In genomic region chr12:87861740-87862692, GRCm38 (mm10) we compare ENCODE assay signal across 23 mouse cellular contexts. TPM values are rescaled to one million over a fixed set of nuclear protein-coding genes. Genes with fewer than 3 reads are reported as not detected.
A peak's percentile ranks its signal among the peaks of the same experiment; 100 is the strongest.
DNase-seq lines count a peak whose midpoint lies in the region; ATAC-seq and TF ChIP-seq lines count a peak whose summit lies in the region.
"Not testable (repeated sequence)": the region's sequence is repeated elsewhere in the genome, so short reads cannot be mapped to it uniquely, and the experiment has no call there.
"Had no signal": no experiment of that assay in that cellular context is flagged by ENCODE, and none has a peak within 500 bp of the region (broad histone marks: within the 10 kb centered on the region; RNA-seq: fewer than 3 reads in every experiment).

No protein-coding gene starts in this region.

- H3K27me3 ChIP-seq in G1E (ENCODE audit: insufficient read depth, low read length); embryonic facial prominence, embryonic 13.5 days; hindbrain, postnatal 0 days (ENCODE audit: insufficient read depth, low read length); limb, embryonic 11.5 days (ENCODE audit: control insufficient read depth, insufficient read depth, low read length); lung, postnatal 0 days (replicated peaks; ENCODE audit: insufficient read depth, low read length); neural tube, embryonic 12.5 days (replicated peaks): not testable (repeated sequence)

- H3K9me3 ChIP-seq in G1E (replicated peaks); embryonic facial prominence, embryonic 13.5 days; hindbrain, postnatal 0 days (ENCODE audit: low read length); limb, embryonic 11.5 days (ENCODE audit: control insufficient read depth, low read length); lung, postnatal 0 days (ENCODE audit: low read length): not testable (repeated sequence)
- H3K9me3 ChIP-seq in neural tube, embryonic 12.5 days, result peaks cover 15% of the 10 kb centered on the region

- not testable (repeated sequence) for H3K4me2 ChIP-seq in embryonic facial prominence, embryonic 13.5 days; hindbrain, postnatal 0 days (ENCODE audit: low read depth, low read length); limb, embryonic 11.5 days (ENCODE audit: low read depth, severe bottlenecking); lung, postnatal 0 days (replicated peaks; ENCODE audit: low read depth, low read length); neural tube, embryonic 12.5 days (replicated peaks)

- H3K27ac ChIP-seq in embryonic facial prominence, embryonic 13.5 days; hindbrain, postnatal 0 days; limb, embryonic 11.5 days (replicated peaks; ENCODE audit: low read depth, low read length); lung, postnatal 0 days (ENCODE audit: low read length); neural tube, embryonic 12.5 days: not testable (repeated sequence)

- 83% methylated on average over 23 of the region's 23 CpGs for WGBS in embryonic facial prominence, embryonic 13.5 days
- 85% methylated on average over 23 of the region's 23 CpGs for WGBS in hindbrain, postnatal 0 days
- 86% methylated on average over 23 of the region's 23 CpGs for WGBS in limb, embryonic 11.5 days
- 77% methylated on average over 23 of the region's 23 CpGs for WGBS in lung, postnatal 0 days
- 87% methylated on average over 23 of the region's 23 CpGs for WGBS in neural tube, embryonic 12.5 days

- TF ChIP-seq EP300 in lung, postnatal 0 days (IDR thresholded peaks at IDR 0.05), result not testable (repeated sequence)

- not testable (repeated sequence) for ATAC-seq in G1E (ENCODE audit: extremely low read depth, insufficient number of reproducible peaks, low FRiP score, poor library complexity, severe bottlenecking)
- peak; percentile 11; the same call in 1 of the 2 replicates for ATAC-seq in embryonic facial prominence, embryonic 13.5 days (ENCODE audit: insufficient number of reproducible peaks, insufficient read depth, low FRiP score, low TSS enrichment, low read depth)
- peak; percentile 16; the same call in 1 of the 2 replicates for ATAC-seq in hindbrain, postnatal 0 days
- ATAC-seq in limb, embryonic 11.5 days (ENCODE audit: insufficient number of reproducible peaks, low FRiP score, low TSS enrichment, low read depth), result peak; percentile 10; the same call in 1 of the 2 replicates
- ATAC-seq in lung, postnatal 0 days, result 0 out of 2 replicates have a peak, but pooled peaks have one; percentile 13
- peak; percentile 29; the same call in 1 of the 2 replicates for ATAC-seq in neural tube, embryonic 12.5 days (ENCODE audit: low FRiP score, low read depth)

- H3K4me3 ChIP-seq in G1E (ENCODE audit: low read depth, low read length); embryonic facial prominence, embryonic 13.5 days; hindbrain, postnatal 0 days (ENCODE audit: low read length); limb, embryonic 11.5 days (ENCODE audit: low read depth, low read length); lung, postnatal 0 days (ENCODE audit: low read depth, low read length); neural tube, embryonic 12.5 days: not testable (repeated sequence)

- H3K9ac ChIP-seq in embryonic facial prominence, embryonic 13.5 days; hindbrain, postnatal 0 days (replicated peaks; ENCODE audit: low read length); limb, embryonic 11.5 days (ENCODE audit: low read length); lung, postnatal 0 days (replicated peaks; ENCODE audit: low read depth); neural tube, embryonic 12.5 days: not testable (repeated sequence)

- not testable (repeated sequence) for H3K36me3 ChIP-seq in G1E (replicated peaks); embryonic facial prominence, embryonic 13.5 days; hindbrain, postnatal 0 days (ENCODE audit: insufficient read depth, low read length); limb, embryonic 11.5 days (ENCODE audit: control insufficient read depth, insufficient read depth, low read length); lung, postnatal 0 days (ENCODE audit: insufficient read depth, low read length); neural tube, embryonic 12.5 days

- H3K4me1 ChIP-seq in G1E (ENCODE audit: insufficient read depth, low read depth, low read length), result peaks cover 33% of the 10 kb centered on the region
- H3K4me1 ChIP-seq in embryonic facial prominence, embryonic 13.5 days; hindbrain, postnatal 0 days (ENCODE audit: insufficient read depth, low read length); limb, embryonic 11.5 days (ENCODE audit: control insufficient read depth, insufficient read depth, low read length); lung, postnatal 0 days (ENCODE audit: insufficient read depth, low read depth, low read length); neural tube, embryonic 12.5 days: not testable (repeated sequence)

- TF ChIP-seq CTCF in G1E (IDR thresholded peaks at IDR 0.05; ENCODE audit: low read depth, low read length); hindbrain, postnatal 0 days (IDR thresholded peaks at IDR 0.05; ENCODE audit: low read depth); lung, postnatal 0 days (IDR thresholded peaks at IDR 0.05): not testable (repeated sequence)

- DNase-seq in G1E (ENCODE audit: low spot score), result peak; percentile 12
- DNase-seq in heart, adult 11 months, result peak; percentile 91
- DNase-seq in hindbrain, postnatal 0 days (ENCODE audit: low spot score); limb, embryonic 11.5 days (ENCODE audit: low spot score); lung, postnatal 0 days (ENCODE audit: low spot score): not testable (repeated sequence)
- peak; percentile 53 for DNase-seq in testis, postnatal 10 days (ENCODE audit: low spot score)

RNA-seq across cellular contexts. Expression of gene Gm2016, which starts 11.9 kb away (rescaled TPM):
- total RNA-seq in G1E (2014; fragmentation: Nextera tagmentation) (5.1 and 6.4 TPM in 2 replicates), G1E (2017) (0.27 and 0.35 TPM in 2 replicates)
- polyA plus RNA-seq in G1E (2012), result 0.20 and 0.28 TPM in 2 replicates
- polyA plus RNA-seq in embryonic facial prominence, embryonic 13.5 days (2015; fragmentation: Nextera tagmentation; extraction: Ambion mirVana), result not detected in 2 replicates
- not detected in 2 replicates for total RNA-seq in hindbrain, postnatal 0 days (2014; rRNA removed)
- polyA plus RNA-seq in hindbrain, postnatal 0 days (2015; fragmentation: Nextera tagmentation; extraction: Ambion mirVana), result not detected in 2 replicates
- polyA plus RNA-seq in limb, embryonic 11.5 days (2014; fragmentation: Nextera tagmentation; extraction: Ambion mirVana), result not detected in 2 replicates
- polyA plus RNA-seq in lung, postnatal 0 days (2015; fragmentation: Nextera tagmentation; extraction: Ambion mirVana), result not detected in 2 replicates
- not detected in 2 replicates for polyA plus RNA-seq in neural tube, embryonic 12.5 days (2016; fragmentation: Nextera tagmentation; extraction: Ambion mirVana)
- total RNA-seq: adrenal gland, adult 8-10 months; granulocyte monocyte progenitor cell, adult 5-6 weeks; heart, postnatal 36 days; left cerebral cortex, adult 2 months; megakaryocyte-erythroid progenitor cell, adult 5-6 weeks; monocyte, adult 5-6 weeks had no signal
- polyA plus RNA-seq: cortical plate, adult 2 months; embryonic facial prominence, embryonic 12.5 days; forebrain, embryonic 16.5 days; heart, embryonic 14.5 days; limb, embryonic 10.5 days; liver, embryonic 13.5 days; neural tube, embryonic 11.5 days; stomach, embryonic 14.5 days had no signal

RNA-seq across cellular contexts. Expression of gene Gm2001, which starts 19.9 kb away (rescaled TPM):
- total RNA-seq in G1E (2014; fragmentation: Nextera tagmentation), result not detected in 2 replicates
- total RNA-seq in G1E (2017), result not detected in 2 replicates
- not detected in 2 replicates for polyA plus RNA-seq in G1E (2012)
- polyA plus RNA-seq in embryonic facial prominence, embryonic 13.5 days (2015; fragmentation: Nextera tagmentation; extraction: Ambion mirVana), result not detected in 2 replicates
- total RNA-seq in hindbrain, postnatal 0 days (2014; rRNA removed), result not detected in 2 replicates
- not detected in 2 replicates for polyA plus RNA-seq in hindbrain, postnatal 0 days (2015; fragmentation: Nextera tagmentation; extraction: Ambion mirVana)
- polyA plus RNA-seq in limb, embryonic 11.5 days (2014; fragmentation: Nextera tagmentation; extraction: Ambion mirVana), result not detected in 2 replicates
- polyA plus RNA-seq in lung, postnatal 0 days (2015; fragmentation: Nextera tagmentation; extraction: Ambion mirVana), result not detected in 2 replicates
- polyA plus RNA-seq in neural tube, embryonic 12.5 days (2016; fragmentation: Nextera tagmentation; extraction: Ambion mirVana), result not detected in 2 replicates
- total RNA-seq: adrenal gland, adult 8-10 months; granulocyte monocyte progenitor cell, adult 5-6 weeks; heart, postnatal 36 days; left cerebral cortex, adult 2 months; megakaryocyte-erythroid progenitor cell, adult 5-6 weeks; monocyte, adult 5-6 weeks had no signal
- polyA plus RNA-seq: cortical plate, adult 2 months; embryonic facial prominence, embryonic 12.5 days; forebrain, embryonic 16.5 days; heart, embryonic 14.5 days; limb, embryonic 10.5 days; liver, embryonic 13.5 days; neural tube, embryonic 11.5 days; stomach, embryonic 14.5 days; thymus, postnatal 0 days had no signal

RNA-seq across cellular contexts. Expression of gene Gm2022, which starts 33.2 kb away (rescaled TPM):
- 2.8 and 3.2 TPM in 2 replicates for total RNA-seq in G1E (2014; fragmentation: Nextera tagmentation)
- total RNA-seq in G1E (2017), result not detected in 2 replicates
- polyA plus RNA-seq in G1E (2012), result 0.65 TPM in 1 of 2 replicates, not detected in the other
- polyA plus RNA-seq in embryonic facial prominence, embryonic 13.5 days (2015; fragmentation: Nextera tagmentation; extraction: Ambion mirVana), result not detected in 2 replicates
- total RNA-seq in hindbrain, postnatal 0 days (2014; rRNA removed), result not detected in 2 replicates
- not detected in 2 replicates for polyA plus RNA-seq in hindbrain, postnatal 0 days (2015; fragmentation: Nextera tagmentation; extraction: Ambion mirVana)
- not detected in 2 replicates for polyA plus RNA-seq in limb, embryonic 11.5 days (2014; fragmentation: Nextera tagmentation; extraction: Ambion mirVana)
- not detected in 2 replicates for polyA plus RNA-seq in lung, postnatal 0 days (2015; fragmentation: Nextera tagmentation; extraction: Ambion mirVana)
- polyA plus RNA-seq in neural tube, embryonic 12.5 days (2016; fragmentation: Nextera tagmentation; extraction: Ambion mirVana), result not detected in 2 replicates
- total RNA-seq: adrenal gland, adult 8-10 months; granulocyte monocyte progenitor cell, adult 5-6 weeks; heart, postnatal 36 days; left cerebral cortex, adult 2 months; megakaryocyte-erythroid progenitor cell, adult 5-6 weeks; monocyte, adult 5-6 weeks had no signal
- polyA plus RNA-seq: cortical plate, adult 2 months; embryonic facial prominence, embryonic 12.5 days; forebrain, embryonic 16.5 days; heart, embryonic 14.5 days; limb, embryonic 10.5 days; liver, embryonic 13.5 days; neural tube, embryonic 11.5 days; stomach, embryonic 14.5 days; thymus, postnatal 0 days had no signal

RNA-seq across cellular contexts. Expression of gene BB287469, which starts 45.6 kb away (rescaled TPM):
- total RNA-seq in G1E (2014; fragmentation: Nextera tagmentation), result not detected in 2 replicates
- not detected in 2 replicates for total RNA-seq in G1E (2017)
- not detected in 2 replicates for polyA plus RNA-seq in G1E (2012)
- not detected in 2 replicates for polyA plus RNA-seq in embryonic facial prominence, embryonic 13.5 days (2015; fragmentation: Nextera tagmentation; extraction: Ambion mirVana)
- not detected in 2 replicates for total RNA-seq in hindbrain, postnatal 0 days (2014; rRNA removed)
- not detected in 2 replicates for polyA plus RNA-seq in hindbrain, postnatal 0 days (2015; fragmentation: Nextera tagmentation; extraction: Ambion mirVana)
- polyA plus RNA-seq in limb, embryonic 11.5 days (2014; fragmentation: Nextera tagmentation; extraction: Ambion mirVana), result not detected in 2 replicates
- polyA plus RNA-seq in lung, postnatal 0 days (2015; fragmentation: Nextera tagmentation; extraction: Ambion mirVana), result not detected in 2 replicates
- polyA plus RNA-seq in neural tube, embryonic 12.5 days (2016; fragmentation: Nextera tagmentation; extraction: Ambion mirVana), result not detected in 2 replicates
- total RNA-seq: adrenal gland, adult 8-10 months; granulocyte monocyte progenitor cell, adult 5-6 weeks; heart, postnatal 36 days; left cerebral cortex, adult 2 months; megakaryocyte-erythroid progenitor cell, adult 5-6 weeks; monocyte, adult 5-6 weeks had no signal
- polyA plus RNA-seq: cortical plate, adult 2 months; embryonic facial prominence, embryonic 12.5 days; forebrain, embryonic 16.5 days; heart, embryonic 14.5 days; limb, embryonic 10.5 days; liver, embryonic 13.5 days; neural tube, embryonic 11.5 days; stomach, embryonic 14.5 days; thymus, postnatal 0 days had no signal

RNA-seq across cellular contexts. Expression of gene Gm2035, which starts 57.6 kb away (rescaled TPM):
- total RNA-seq in G1E (2014; fragmentation: Nextera tagmentation) (not detected in 2 replicates), G1E (2017) (not detected in 2 replicates)
- polyA plus RNA-seq in G1E (2012), result not detected in 2 replicates
- not detected in 2 replicates for polyA plus RNA-seq in embryonic facial prominence, embryonic 13.5 days (2015; fragmentation: Nextera tagmentation; extraction: Ambion mirVana)
- total RNA-seq in hindbrain, postnatal 0 days (2014; rRNA removed), result not detected in 2 replicates
- polyA plus RNA-seq in hindbrain, postnatal 0 days (2015; fragmentation: Nextera tagmentation; extraction: Ambion mirVana), result not detected in 2 replicates
- polyA plus RNA-seq in limb, embryonic 11.5 days (2014; fragmentation: Nextera tagmentation; extraction: Ambion mirVana), result not detected in 2 replicates
- polyA plus RNA-seq in lung, postnatal 0 days (2015; fragmentation: Nextera tagmentation; extraction: Ambion mirVana), result not detected in 2 replicates
- polyA plus RNA-seq in neural tube, embryonic 12.5 days (2016; fragmentation: Nextera tagmentation; extraction: Ambion mirVana), result not detected in 2 replicates
- total RNA-seq: adrenal gland, adult 8-10 months; granulocyte monocyte progenitor cell, adult 5-6 weeks; heart, postnatal 36 days; left cerebral cortex, adult 2 months; megakaryocyte-erythroid progenitor cell, adult 5-6 weeks; monocyte, adult 5-6 weeks had no signal
- polyA plus RNA-seq: cortical plate, adult 2 months; embryonic facial prominence, embryonic 12.5 days; forebrain, embryonic 16.5 days; heart, embryonic 14.5 days; limb, embryonic 10.5 days; liver, embryonic 13.5 days; neural tube, embryonic 11.5 days; stomach, embryonic 14.5 days; thymus, postnatal 0 days had no signal
